Mouse (Mus musculus): ENCODE measurements around the gene Atg10.

Gene Atg10

DNA sequence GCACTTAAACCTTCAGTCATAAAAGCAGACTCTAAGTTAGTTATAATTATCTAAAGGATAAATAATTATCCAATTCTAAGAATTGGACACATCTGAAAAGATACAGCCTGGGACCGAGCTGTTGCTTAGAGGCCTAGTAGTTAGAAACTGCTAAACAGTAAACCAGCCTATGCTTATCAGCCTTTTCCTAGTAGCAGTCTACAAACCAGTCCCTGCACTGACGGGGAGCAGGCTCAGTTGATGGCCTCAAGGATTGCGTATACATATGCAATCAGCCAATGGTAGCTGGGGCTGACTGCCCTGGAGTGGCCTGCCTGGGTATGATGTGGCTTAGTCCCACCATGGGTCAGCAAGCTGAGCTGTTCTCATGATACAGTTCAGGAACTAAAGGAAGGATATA is 39.5 kb downstream of the Atg10 start:
- no peaks in the 10 kb centered on the region for H3K36me3 ChIP-seq (ENCODE audit: insufficient read depth, low read length)
- no peaks in the 10 kb centered on the region for H3K27me3 ChIP-seq (ENCODE audit: insufficient read depth, low read length)
- H3K4me1 ChIP-seq (replicated peaks; ENCODE audit: low read depth, low read length): peaks cover 13% of the 10 kb centered on the region
- TF ChIP-seq NANOG (IDR thresholded peaks at IDR 0.05; ENCODE audit: borderline replicate concordance, low read length): no peak
- TF ChIP-seq POU5F1 (IDR thresholded peaks at IDR 0.05; ENCODE audit: borderline replicate concordance, low read length): no peak
- H3K4me3 ChIP-seq (replicated peaks; ENCODE audit: low read length): no peak overlapping the region
- no peaks in the 10 kb centered on the region for H3K9me3 ChIP-seq (ENCODE audit: low read length)

DNA sequence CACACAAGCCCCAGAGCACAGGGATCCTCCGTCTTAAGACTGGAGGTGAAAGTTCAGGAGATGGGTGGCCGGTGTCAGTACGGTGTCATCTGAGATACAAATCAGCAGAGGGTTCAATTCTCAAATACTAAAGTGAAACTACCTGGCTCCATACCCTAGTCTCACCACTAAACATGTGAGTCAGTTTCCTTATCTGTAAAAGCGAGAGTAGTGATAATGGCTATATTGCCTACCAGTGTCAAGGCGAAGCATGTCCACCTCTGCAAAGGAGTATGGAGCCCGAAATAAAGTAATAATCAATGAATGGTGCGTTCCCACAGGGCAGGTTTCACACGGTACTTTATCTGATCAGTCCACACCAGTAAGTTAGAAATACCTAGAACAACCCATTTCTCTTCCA is 43.4 kb downstream of the Atg10 start:
- TF ChIP-seq POU5F1 (IDR thresholded peaks at IDR 0.05; ENCODE audit: borderline replicate concordance, low read length) (no peak), CTCF (conservative IDR thresholded peaks at IDR 0.05; ENCODE audit: low read length) (no peak), NANOG (IDR thresholded peaks at IDR 0.05; ENCODE audit: borderline replicate concordance, low read length) (no peak)

DNA sequence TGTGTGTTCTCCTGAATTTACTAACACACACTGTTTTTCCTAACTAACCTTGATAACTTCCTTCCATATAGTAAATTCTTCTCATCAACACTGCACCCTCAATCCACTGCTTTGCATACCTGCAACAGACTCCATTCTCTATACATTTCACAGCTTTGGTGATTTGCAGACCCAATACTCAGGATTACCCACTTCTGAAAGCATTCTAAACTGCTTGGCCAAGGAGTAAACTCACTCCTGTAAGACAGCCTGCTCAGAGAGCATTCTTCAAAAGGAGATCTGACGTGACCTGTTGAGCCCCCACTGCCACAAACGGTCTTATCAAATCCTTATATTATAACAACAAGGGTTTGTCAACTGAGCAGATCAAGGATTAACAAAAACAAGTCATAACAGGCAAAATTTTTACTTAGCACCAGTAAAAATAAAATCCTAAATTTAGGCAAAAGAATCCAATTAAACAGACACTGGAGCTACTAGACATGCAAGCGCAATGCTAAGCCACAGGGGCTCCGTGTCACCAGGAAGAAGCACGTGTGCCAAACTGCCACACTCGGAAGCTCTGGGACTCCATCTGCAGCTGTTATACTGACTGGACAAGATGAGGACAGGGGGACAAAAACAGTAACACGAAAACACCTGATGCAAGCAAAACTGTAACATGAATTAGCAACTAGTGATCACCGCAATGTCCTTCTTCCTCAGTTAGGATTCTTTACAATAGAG is 44.4 kb downstream of the Atg10 start:
- TF ChIP-seq NANOG (IDR thresholded peaks at IDR 0.05; ENCODE audit: borderline replicate concordance, low read length) (no peak), POU5F1 (IDR thresholded peaks at IDR 0.05; ENCODE audit: borderline replicate concordance, low read length) (no peak), CTCF (conservative IDR thresholded peaks at IDR 0.05; ENCODE audit: low read length) (no peak)
- peaks cover 33% of the 10 kb centered on the region for H3K4me1 ChIP-seq (replicated peaks; ENCODE audit: low read depth, low read length)
- H3K36me3 ChIP-seq (ENCODE audit: insufficient read depth, low read length): no peaks in the 10 kb centered on the region
- no peak overlapping the region for H3K4me3 ChIP-seq (replicated peaks; ENCODE audit: low read length)
- no peaks in the 10 kb centered on the region for H3K27me3 ChIP-seq (ENCODE audit: insufficient read depth, low read length)
- no peaks in the 10 kb centered on the region for H3K9me3 ChIP-seq (ENCODE audit: low read length)

More for the DNA sequence above, 43.4 kb downstream of the Atg10 start:
- H3K4me3 ChIP-seq (replicated peaks; ENCODE audit: low read length): no peak overlapping the region
- H3K27me3 ChIP-seq (ENCODE audit: insufficient read depth, low read length): no peaks in the 10 kb centered on the region
- peaks cover 30% of the 10 kb centered on the region for H3K4me1 ChIP-seq (replicated peaks; ENCODE audit: low read depth, low read length)
- no peaks in the 10 kb centered on the region for H3K36me3 ChIP-seq (ENCODE audit: insufficient read depth, low read length)
- H3K9me3 ChIP-seq (ENCODE audit: low read length): no peaks in the 10 kb centered on the region

DNA sequence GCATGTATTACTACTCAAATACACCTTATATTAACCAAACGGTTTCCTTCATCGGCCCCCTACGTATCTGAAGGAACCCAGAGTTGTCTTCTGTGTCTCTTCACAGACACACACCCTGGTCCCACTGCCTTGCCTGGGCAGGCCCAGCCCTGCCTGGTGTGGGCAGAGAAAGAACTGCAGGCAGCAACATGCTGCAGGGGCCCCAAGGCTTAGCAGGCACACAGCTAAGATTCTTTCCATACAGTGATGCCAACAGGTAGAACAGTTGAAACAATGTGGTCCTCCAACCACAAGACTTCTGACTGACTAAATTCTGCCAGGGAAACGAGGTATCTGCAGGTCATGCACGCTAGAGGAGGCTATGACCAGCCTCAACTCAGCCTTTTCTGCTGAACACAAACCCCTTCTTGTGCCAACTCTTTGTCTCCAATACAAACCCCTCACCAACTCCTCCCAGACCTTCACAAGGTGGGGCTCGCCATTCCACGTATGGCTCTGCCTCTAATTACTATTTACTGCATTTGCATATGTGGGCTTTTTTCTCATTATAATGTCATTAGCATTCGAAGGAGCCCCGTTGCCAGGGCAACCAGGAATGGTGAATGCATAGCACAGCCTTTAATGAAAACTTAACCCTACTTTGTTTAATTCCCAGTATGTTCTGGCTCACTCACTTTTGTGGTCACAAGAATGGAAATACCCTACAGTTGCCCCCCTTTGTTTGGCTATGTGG is 45.2 kb downstream of the Atg10 start:
- TF ChIP-seq CTCF (conservative IDR thresholded peaks at IDR 0.05; ENCODE audit: low read length) (no peak), POU5F1 (IDR thresholded peaks at IDR 0.05; ENCODE audit: borderline replicate concordance, low read length) (no peak), NANOG (IDR thresholded peaks at IDR 0.05; ENCODE audit: borderline replicate concordance, low read length) (no peak)
- H3K27me3 ChIP-seq (ENCODE audit: insufficient read depth, low read length): no peaks in the 10 kb centered on the region
- peaks cover 33% of the 10 kb centered on the region for H3K4me1 ChIP-seq (replicated peaks; ENCODE audit: low read depth, low read length)

DNA sequence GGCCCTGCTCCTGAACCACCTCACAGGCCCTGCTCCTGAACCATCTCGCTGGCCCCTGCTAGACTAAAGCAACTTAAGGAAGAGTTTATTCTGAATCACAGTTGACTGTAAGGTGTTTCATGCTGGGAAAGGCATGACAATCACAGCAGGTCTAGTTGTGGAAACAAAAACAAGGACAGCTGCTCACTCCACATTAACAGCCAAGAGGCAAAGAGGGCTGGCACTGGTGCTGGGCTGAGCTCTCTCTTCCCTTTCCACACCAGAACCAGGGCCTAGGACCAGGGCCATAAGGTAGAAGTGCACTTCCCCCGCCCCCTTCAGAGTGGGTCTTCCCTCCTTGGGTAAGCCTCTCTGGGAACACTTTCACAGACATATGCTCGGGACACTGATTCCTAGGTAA is 48.4 kb downstream of the Atg10 start:
- no peak overlapping the region for H3K4me3 ChIP-seq (replicated peaks; ENCODE audit: low read length)
- H3K4me1 ChIP-seq (replicated peaks; ENCODE audit: low read depth, low read length): peaks cover 30% of the 10 kb centered on the region
- TF ChIP-seq NANOG (IDR thresholded peaks at IDR 0.05; ENCODE audit: borderline replicate concordance, low read length) (peak; percentile 54; the same call in 1 of the 2 replicates), POU5F1 (IDR thresholded peaks at IDR 0.05; ENCODE audit: borderline replicate concordance, low read length) (no peak), CTCF (conservative IDR thresholded peaks at IDR 0.05; ENCODE audit: low read length) (no peak)
- H3K9me3 ChIP-seq (ENCODE audit: low read length): no peaks in the 10 kb centered on the region
- H3K36me3 ChIP-seq (ENCODE audit: insufficient read depth, low read length): no peaks in the 10 kb centered on the region
- H3K27me3 ChIP-seq (ENCODE audit: insufficient read depth, low read length): no peaks in the 10 kb centered on the region

More for the DNA sequence above, 45.2 kb downstream of the Atg10 start:
- Histone ChIP-seq H3K9me3 (ENCODE audit: low read length) (no peaks in the 10 kb centered on the region), H3K36me3 (ENCODE audit: insufficient read depth, low read length) (no peaks in the 10 kb centered on the region), H3K4me3 (replicated peaks; ENCODE audit: low read length) (peak overlapping the region; percentile 23; the same call in 1 of the 2 replicates)

DNA sequence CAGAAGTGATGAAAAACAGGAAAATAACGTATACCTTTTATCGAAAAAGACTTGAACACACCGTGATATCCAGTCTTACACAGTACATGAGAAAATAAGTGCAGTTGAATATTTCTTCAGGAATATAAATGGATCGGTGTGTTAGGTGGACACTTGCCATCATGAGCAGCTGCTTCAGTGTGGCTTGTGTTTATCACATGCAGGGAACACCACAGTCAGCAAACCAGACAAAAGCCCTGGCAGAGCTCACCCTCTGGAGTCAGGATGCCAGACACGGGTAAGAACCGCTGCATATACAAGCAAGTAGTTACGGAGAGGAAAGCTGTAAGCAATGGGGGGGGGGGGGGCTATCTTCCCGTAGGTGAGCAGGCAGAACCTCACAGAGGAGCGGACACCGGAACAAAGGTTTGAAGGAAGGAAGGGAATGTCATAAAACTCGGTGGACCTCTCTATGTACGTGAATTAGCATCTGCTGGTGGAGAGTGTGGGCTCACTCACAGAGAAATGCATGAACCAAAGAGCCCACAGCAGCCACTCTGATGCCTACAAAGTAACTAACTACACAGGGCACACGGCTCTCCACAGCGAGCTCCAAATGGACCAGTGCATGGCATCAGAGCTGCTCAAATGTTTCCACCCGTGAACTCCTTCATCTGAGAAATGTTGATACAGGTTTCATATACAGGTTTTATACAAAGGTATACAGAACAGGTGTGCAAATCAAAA is 51.8 kb downstream of the Atg10 start:
- H3K9me3 ChIP-seq (ENCODE audit: low read length): no peaks in the 10 kb centered on the region
- no peaks in the 10 kb centered on the region for H3K36me3 ChIP-seq (ENCODE audit: insufficient read depth, low read length)
- no peak overlapping the region for H3K4me3 ChIP-seq (replicated peaks; ENCODE audit: low read length)
- TF ChIP-seq POU5F1 (IDR thresholded peaks at IDR 0.05; ENCODE audit: borderline replicate concordance, low read length) (no peak), NANOG (IDR thresholded peaks at IDR 0.05; ENCODE audit: borderline replicate concordance, low read length) (no peak), CTCF (conservative IDR thresholded peaks at IDR 0.05; ENCODE audit: low read length) (no peak)
- H3K4me1 ChIP-seq (replicated peaks; ENCODE audit: low read depth, low read length): peaks cover 21% of the 10 kb centered on the region
- peaks cover 3% of the 10 kb centered on the region for H3K27me3 ChIP-seq (ENCODE audit: insufficient read depth, low read length)

DNA sequence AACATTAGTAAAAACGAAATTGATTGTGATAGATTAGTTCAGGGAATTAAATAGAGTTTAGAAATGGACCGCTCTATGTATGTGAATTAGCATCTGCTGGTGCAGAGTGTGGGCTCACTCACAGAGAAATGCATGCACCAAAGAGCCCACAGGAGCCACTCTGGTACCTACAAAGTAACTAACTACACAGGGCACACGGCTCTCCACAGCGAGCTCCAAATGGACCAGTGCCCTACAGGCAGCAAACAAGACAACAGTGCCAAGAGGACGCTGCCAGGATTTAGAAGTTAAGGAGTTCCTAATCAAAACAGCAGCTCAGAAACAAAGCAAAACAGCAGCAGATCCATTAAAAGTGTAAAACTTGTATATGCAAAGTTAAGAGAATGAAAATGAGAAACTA is 52.6 kb downstream of the Atg10 start:
- Histone ChIP-seq H3K36me3 (ENCODE audit: insufficient read depth, low read length) (no peaks in the 10 kb centered on the region), H3K4me3 (replicated peaks; ENCODE audit: low read length) (no peak overlapping the region), H3K4me1 (replicated peaks; ENCODE audit: low read depth, low read length) (peaks cover 25% of the 10 kb centered on the region), H3K27me3 (ENCODE audit: insufficient read depth, low read length) (peaks cover 3% of the 10 kb centered on the region), H3K9me3 (ENCODE audit: low read length) (no peaks in the 10 kb centered on the region)
- TF ChIP-seq NANOG (IDR thresholded peaks at IDR 0.05; ENCODE audit: borderline replicate concordance, low read length) (no peak), CTCF (conservative IDR thresholded peaks at IDR 0.05; ENCODE audit: low read length) (no peak), POU5F1 (IDR thresholded peaks at IDR 0.05; ENCODE audit: borderline replicate concordance, low read length) (no peak)

Measured in E14TG2a.4 (cell line).